Mouse (Mus musculus) lung, postnatal 25 days (tissue): ENCODE data around the gene Ncf1.

ENCODE experiments used
- DNase-seq: peaks from one replicate; pipeline ENCODE4 v3.0.0; 2022; ENCODE audit warnings: low spot score

The Ncf1 gene

GRCm38 (mm10) chr5:134206721-134207120 is 22.7 kb downstream of the Ncf1 start:
- no peak for DNase-seq

DNA sequence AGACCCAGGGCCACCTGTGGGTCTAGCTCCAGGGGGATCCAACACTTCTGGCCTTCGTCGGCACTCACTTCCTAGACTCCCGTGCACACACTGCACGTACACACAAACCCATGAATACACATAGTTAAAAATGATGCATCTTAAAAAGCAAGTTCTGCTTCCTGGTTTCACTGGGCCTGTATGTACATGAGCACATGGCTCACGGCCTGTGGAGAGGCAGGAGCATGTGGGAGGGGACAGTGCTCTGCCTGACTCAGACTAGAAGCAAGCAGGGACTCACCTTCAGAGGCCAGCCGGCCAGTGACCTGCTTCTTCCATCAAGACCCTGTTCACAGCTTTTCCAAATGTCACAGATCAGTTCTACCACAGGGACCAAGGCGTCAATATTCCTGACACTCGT is 35.8 kb downstream of the Ncf1 start:
- DNase-seq, result no peak

GRCm38 (mm10) chr5:134188571-134188970 is 40.9 kb downstream of the Ncf1 start:
- no peak for DNase-seq

- DNase-seq, result peak; percentile 67
Measured at GRCm38 (mm10) chr5:134186961-134187731, 42.3 kb downstream of the Ncf1 start.

- DNase-seq, result no peak
Measured at GRCm38 (mm10) chr5:134186059-134186458, 43.4 kb downstream of the Ncf1 start.

GRCm38 (mm10) chr5:134183880-134184808 is 45.3 kb downstream of the Ncf1 start, which contains the start of gene Gtf2ird2:
Gtf2ird2 (plus strand) TSS chr5:134184019.
- peak; percentile 99 for DNase-seq

- no peak for DNase-seq
Measured at GRCm38 (mm10) chr5:134183162-134183561, 46.3 kb downstream of the Ncf1 start.

- peak; percentile 73 for DNase-seq
Measured at GRCm38 (mm10) chr5:134182735-134183134, 46.7 kb downstream of the Ncf1 start.

DNA sequence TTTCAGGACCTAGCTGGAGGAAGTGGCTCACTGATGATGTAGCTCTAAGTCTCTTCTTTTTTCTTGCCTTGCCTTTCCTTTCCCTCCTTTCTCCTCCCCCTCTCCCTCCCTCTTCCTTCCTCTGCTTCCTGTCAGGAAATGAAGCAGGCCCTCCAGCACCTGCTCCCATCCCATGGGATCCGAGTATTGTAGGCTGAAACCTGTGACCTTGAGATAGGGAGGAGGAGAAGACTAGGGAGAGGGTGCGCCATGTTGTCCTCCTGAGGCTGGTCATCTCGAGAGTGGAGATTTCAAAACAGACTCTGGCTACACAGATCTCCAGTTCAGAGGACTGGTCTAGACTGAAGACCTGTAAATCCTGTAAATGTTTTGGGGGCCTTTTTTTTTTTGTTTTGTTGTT is 47.3 kb downstream of the Ncf1 start:
- DNase-seq, result no peak

DNA sequence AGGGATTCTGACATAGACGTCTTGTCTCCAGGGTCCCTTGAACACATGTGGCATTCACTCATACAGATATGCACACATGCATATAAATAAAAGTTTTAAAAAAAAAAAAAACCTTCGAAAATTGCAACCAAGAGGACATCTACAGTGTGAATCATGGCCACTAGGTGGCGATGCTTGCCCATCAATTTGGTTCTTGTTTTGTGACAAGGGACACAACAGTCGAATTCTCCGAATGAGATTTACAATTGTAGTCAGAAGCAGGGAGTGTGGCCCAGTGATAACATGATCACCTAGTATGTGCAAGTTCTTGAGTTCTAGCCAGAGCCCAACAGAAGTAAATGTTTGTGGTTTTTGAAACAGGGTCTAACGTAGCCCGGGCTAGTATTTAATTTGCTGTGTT is 49.6 kb downstream of the Ncf1 start:
- peak; percentile 83 for DNase-seq

GRCm38 (mm10) chr5:134178536-134178935 is 50.9 kb downstream of the Ncf1 start:
- DNase-seq, result no peak

- DNase-seq, result peak; percentile 88
Measured at GRCm38 (mm10) chr5:134176169-134176881, 53.1 kb downstream of the Ncf1 start, which contains the start of gene Rcc1l. Rcc1l (minus strand) TSS chr5:134176774.

DNA sequence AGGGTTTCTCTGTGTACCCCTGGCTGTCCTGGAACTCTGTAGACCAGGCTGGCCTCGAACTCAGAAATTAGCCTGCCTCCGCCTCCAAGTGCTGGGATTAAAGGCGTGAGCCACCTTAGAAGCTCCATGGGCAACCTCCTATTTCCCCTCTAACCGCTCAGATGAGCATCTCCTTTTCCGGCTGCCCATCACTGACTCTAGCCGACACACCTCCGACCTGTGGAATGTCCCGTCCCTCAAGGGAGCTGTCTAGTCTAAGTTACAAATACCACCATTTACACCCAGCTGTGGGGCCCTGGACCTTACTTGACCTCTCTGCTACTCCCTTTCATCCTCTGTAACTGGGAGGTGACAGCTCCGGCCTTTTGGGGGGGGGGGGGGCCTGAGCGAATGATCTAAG is 53.7 kb downstream of the Ncf1 start:
- DNase-seq, result no peak

DNA sequence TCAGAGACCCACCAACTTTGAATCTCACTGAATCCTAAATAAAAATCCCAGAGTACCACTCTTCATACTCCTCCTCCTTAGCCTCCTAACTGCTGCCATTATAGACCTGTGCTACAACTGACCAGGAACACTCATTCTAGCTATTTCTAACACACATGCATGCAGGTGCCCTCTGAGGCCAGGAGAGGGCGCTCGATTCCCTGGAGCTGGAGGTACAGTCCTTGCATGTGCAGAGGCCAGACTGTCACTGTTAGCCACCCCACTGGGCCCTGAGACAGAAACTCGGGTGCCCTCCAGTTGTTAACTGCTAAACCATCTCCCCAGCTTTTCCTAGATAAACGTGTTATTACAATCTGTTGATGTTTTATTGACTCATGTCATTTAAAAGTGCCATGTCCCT is 56.2 kb downstream of the Ncf1 start:
- no peak for DNase-seq

DNA sequence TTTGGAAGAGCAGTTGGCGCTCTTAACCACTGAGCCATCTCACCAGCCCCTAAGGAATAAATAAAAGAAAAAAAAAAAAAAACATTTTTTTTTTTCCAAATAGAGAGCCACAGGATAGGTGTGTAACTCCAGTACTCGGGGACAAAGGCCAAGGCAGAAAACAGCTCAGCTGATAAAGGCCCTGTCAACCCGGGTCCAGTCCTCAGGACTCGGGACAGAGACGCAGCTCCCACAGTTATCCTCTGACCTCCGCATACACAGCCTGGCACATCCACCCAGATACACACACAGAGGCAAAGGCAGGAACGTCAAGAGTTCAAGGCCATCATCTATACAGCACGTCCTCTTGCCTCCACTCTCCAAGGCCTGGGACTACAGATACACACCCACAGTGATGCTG is 59.3 kb downstream of the Ncf1 start:
- no peak for DNase-seq
